Mouse (Mus musculus) macrophage (primary cell): Measurements from ENCODE around the gene Pdhb. TPM values are rescaled to one million over a fixed set of nuclear protein-coding genes. Genes with fewer than 3 reads are reported as not detected.

ENCODE experiments used
- H3K27ac ChIP-seq: fragments of 350-480 bp; formaldehyde crosslinking; 2 replicates; pipeline ENCODE4 v1.9.0; 2021
- H3K36me3 ChIP-seq: fragments of 350-480 bp; formaldehyde crosslinking; 2 replicates; pipeline ENCODE4 v1.9.0; 2021; ENCODE audit errors: inconsistent target
- H3K4me3 ChIP-seq: fragments of 350-480 bp; formaldehyde crosslinking; 2 replicates; pipeline ENCODE4 v1.9.0; 2021; ENCODE audit errors: inconsistent target
- H3K79me2 ChIP-seq: fragments of 350-480 bp; formaldehyde crosslinking; 2 replicates; pipeline ENCODE4 v1.9.0; 2021; ENCODE audit errors: inconsistent target
- WGBS: methylation state at CpG from one replicate; pipeline ENCODE4 v1.1.7; 2026; ENCODE audit warnings: inconsistent platforms; ENCODE audit not compliant: missing documents; 5-methylcytosine and 5-hydroxymethylcytosine counted together
- polyA plus RNA-seq: library from polyadenylated mRNA; stranded (reverse); fragments of 250-400 nt; gene quantifications from 3 replicates; pipeline ENCODE4 v1.2.4, GENCODE M21; 2018; ENCODE audit warnings: inconsistent platforms

The Pdhb gene
- polyA plus RNA-seq, 1 experiment from 2014 or later, result 66.2 TPM

DNA sequence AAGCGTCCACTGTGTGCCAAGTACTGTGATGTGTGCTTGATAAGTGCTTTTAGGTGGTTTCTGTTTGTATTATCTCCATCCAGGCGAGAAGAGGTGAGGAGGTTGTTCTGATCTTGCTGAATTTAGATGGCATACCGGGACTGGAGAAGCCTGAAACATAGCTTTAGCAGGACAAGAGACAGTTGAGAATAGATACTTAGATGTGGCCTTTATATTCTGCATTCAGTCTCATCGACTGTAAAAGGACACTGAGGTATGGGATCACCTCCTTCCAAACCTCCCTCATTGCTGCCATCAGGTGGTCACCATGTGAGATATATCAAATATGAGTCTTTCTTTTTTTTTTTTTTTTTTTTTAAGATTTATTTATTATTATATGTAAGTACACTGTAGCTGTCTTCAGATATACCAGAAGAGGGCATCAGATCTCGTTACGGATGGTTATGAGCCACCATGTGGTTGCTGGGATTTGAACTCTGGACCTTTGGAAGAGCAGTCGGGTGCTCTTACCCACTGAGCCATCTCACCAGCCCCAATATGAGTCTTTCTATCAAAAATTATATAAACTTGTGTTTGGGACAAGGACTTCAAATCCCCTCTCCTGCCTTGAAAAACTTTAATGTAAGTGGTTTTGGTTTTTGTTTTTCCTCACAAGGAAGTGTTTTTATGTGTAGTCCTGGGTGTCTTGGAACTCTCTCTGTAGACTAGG lies 871 bp upstream of the Pdhb start:
- Histone ChIP-seq H3K27ac (peak overlapping the region; percentile 67), H3K36me3 (peaks cover 15% of the 10 kb centered on the region; the same call in 1 of the 2 replicates), H3K79me2 (peaks cover 17% of the 10 kb centered on the region), H3K4me3 (peak overlapping the region; percentile 41)
- WGBS, result 23% methylated on average over 5 of the region's 7 CpGs

DNA sequence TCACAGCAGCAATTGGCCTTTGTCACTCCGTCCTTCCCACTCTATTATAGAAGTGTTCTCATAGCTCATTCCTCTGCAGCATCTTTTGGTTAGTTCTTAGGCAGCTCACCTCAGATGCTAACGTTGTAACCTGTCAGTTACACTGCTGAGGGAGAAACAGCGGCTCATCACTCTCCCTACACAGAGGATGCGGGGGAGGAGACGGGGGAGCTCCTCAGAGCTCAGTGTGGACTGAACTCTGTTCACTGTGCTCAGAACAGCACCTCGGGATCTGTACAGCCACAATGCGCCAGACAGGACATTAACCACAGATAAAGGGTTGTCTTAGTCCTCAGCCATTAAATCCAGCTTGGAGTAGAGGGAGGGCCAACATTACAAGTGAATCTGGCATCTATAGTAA lies 8.4 kb downstream of the Pdhb start:
- Histone ChIP-seq H3K36me3 (peaks cover 73% of the 10 kb centered on the region), H3K79me2 (no peaks in the 10 kb centered on the region), H3K4me3 (no peak overlapping the region), H3K27ac (no peak overlapping the region)
- 94% methylated on average over 7 of the region's 7 CpGs for WGBS

DNA sequence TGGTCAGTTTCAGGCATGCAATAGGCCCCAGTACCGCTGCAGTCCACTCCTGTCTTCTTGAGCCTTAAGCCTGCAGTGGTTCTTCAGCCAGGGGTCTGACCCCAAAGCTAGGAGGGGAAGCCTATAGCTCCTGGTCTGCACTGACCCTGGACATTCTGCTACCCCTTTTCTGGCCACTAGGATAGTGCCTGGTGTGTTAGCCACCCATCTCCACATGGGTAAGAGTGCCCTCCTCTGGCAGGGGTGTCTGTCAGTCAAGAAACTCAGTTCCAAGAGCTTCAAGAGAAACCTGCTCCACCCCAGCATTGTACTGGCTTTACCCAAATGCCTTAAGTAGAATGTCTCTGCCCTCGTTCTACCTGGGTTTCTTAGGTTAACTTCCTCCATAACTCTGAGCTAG lies 11.0 kb downstream of the Pdhb start:
- 86% methylated on average over 2 of the region's 2 CpGs for WGBS

DNA sequence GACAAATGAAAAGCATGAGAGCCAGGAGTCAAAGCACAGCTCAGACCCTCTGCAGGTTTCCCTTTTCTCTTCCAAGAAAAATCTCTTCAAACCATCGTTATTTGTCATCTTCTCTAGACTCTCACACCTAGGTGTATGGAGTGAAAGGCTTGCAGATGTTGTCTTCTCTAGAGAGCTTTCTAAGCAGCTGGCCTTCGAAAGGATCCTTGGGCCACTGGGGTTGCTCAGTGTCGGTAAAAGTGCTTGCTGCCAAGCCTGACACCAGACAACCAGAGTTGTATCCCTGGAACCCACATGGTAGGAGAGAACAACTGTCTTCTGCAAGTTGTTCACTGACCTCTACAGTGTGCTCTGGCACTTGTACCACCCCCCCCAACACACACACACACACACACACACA lies 13.7 kb downstream of the Pdhb start:
- Histone ChIP-seq H3K4me3 (no peak overlapping the region), H3K27ac (no peak overlapping the region), H3K36me3 (peaks cover 44% of the 10 kb centered on the region), H3K79me2 (no peaks in the 10 kb centered on the region)
- WGBS, result 94% methylated on average over 3 of the region's 3 CpGs

More for the DNA sequence above, 11.0 kb downstream of the Pdhb start:
- no peak overlapping the region for H3K4me3 ChIP-seq
- peaks cover 68% of the 10 kb centered on the region for H3K36me3 ChIP-seq
- H3K27ac ChIP-seq, result no peak overlapping the region
- H3K79me2 ChIP-seq, result no peaks in the 10 kb centered on the region

DNA sequence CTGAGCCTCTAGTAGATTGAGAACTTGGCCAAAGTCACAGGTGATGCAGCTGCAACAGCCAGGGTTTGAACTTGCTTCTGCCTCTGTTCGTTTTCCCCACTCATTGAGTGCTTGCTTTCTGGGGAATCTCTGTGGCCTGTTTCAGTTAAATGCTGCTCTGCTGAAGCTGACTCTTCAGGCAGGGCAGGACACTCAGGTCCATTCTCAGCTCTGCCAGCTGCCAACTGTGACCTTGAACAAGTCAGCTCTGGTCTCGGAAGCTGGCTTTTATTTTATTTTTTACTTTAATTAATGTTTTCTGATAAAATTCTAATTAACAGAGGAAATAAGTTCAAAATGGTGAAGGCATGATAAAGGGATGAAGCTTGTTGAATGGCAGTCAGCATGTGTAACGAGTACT lies 14.1 kb downstream of the Pdhb start:
- H3K4me3 ChIP-seq, result no peak overlapping the region
- H3K79me2 ChIP-seq, result no peaks in the 10 kb centered on the region
- H3K36me3 ChIP-seq, result peaks cover 40% of the 10 kb centered on the region
- no peak overlapping the region for H3K27ac ChIP-seq
- WGBS, result 94% methylated on average over 3 of the region's 3 CpGs

DNA sequence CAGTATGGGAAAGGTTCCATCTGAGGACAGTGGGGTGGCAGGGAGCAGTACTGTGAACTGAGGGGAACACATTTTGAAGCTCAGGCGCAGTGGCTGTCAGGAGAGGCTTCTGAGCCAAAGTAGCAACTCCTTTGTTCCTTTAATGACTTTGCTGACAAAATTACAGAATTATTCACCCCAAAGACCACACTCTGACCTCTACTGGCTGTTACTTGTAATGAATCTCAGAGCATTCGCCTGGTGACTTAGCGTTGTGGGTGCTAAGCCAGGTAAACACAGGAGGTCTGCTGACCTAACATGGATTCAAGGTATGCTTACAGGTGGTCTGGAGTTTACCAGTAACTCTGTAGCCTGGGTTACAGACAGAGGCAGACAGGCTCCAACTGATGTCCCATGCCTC lies 15.9 kb downstream of the Pdhb start:
- peaks cover 42% of the 10 kb centered on the region for H3K36me3 ChIP-seq
- WGBS, result 47% methylated on average over 3 of the region's 3 CpGs
- H3K4me3 ChIP-seq, result no peak overlapping the region
- no peaks in the 10 kb centered on the region for H3K79me2 ChIP-seq
- H3K27ac ChIP-seq, result no peak overlapping the region

DNA sequence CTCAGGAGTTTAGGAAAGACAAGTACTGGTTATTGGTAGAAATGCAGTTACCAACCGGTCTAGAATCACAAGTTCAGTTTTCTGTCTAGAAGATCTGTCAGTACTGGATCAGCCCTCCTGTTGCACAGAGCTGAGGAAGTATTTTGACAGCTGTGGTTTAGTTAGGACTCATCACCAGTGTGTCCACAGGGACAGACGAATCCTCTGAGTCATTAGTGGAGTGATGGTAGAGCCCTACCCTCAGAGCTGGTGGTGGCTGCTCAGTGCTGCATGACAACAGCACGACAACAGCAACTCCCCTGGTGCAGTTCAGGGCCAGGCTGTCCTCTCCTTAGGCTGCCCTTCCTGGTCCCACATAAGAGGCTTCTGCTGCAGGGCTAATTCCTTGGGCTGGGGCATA lies 18.8 kb downstream of the Pdhb start:
- WGBS, result 62% methylated on average over 3 of the region's 3 CpGs
- Histone ChIP-seq H3K36me3 (peaks cover 55% of the 10 kb centered on the region), H3K4me3 (no peak overlapping the region), H3K79me2 (no peaks in the 10 kb centered on the region), H3K27ac (no peak overlapping the region)

DNA sequence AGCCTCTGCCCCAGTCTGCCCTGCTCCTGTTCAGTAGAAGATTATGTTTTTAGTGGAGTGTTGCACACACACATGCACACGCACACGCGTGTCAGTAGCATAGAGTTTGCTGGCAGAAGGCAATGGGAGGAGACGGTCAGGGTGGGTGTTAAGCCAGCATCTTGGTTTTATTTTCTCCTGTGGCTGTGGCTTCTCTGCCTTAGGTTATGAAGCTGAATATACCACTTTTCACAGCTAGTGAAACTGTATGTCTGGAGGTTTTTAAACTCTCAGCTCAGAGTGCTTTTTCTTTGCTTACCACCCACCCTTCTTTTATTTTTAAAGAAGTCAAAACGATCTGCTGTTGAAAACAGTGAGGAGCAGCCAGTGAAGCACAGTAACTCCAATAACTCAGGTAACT lies 21.1 kb downstream of the Pdhb start:
- 95% methylated on average over 5 of the region's 5 CpGs for WGBS
- Histone ChIP-seq H3K79me2 (no peaks in the 10 kb centered on the region), H3K36me3 (peaks cover 58% of the 10 kb centered on the region), H3K4me3 (no peak overlapping the region), H3K27ac (no peak overlapping the region)

DNA sequence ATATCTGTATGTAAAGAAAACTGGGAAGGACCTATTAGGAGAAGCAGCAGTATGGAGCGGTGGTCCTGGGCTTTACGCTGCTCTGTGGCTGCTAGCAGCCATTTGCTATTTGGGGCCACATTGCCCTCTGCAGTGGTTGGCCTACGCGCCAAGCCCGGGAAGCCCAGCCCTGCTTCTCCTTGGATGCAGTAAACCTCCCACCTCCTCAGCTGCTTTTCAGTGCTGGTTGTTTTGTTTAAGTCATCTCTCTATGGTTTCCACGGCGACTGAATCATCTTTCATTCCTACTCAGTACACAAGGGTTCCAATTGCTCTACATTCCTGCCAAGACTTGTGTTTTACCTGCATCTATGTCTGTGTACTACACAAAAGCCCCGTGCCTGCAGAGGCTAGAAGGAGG lies 24.0 kb downstream of the Pdhb start:
- peaks cover 79% of the 10 kb centered on the region for H3K36me3 ChIP-seq
- H3K4me3 ChIP-seq, result no peak overlapping the region
- no peak overlapping the region for H3K27ac ChIP-seq
- 95% methylated on average over 8 of the region's 8 CpGs for WGBS
- no peaks in the 10 kb centered on the region for H3K79me2 ChIP-seq

DNA sequence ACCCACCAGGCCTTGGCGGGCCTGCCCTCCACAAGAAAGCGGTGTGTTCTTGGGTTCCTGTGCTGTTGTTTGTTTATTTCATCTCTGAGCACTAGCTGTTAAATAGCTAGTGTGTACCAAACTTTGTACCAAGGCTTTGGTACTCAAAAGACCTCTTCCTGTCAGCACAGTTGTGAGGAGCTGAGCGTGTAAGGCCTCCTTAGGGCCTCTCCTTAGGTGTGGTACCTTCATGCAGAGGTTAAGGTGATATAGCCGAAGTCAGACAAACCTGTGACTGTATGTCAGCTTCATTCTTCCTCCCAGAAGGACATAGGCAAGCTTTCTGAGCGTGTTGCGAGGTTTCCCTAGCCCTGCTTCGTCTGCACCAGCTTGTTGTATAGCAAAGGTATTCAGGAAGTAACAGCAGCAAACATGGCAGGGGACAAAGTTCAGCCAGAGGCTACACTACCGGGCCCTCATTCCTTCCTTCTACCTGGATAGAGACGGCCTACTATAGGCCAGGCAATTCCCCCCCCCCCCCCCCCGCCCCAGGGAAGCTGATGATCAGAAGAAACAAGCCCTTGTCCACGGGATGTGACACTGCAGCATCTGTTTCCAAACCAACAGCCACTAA lies 26.1 kb downstream of the Pdhb start:
- Histone ChIP-seq H3K36me3 (peaks cover 87% of the 10 kb centered on the region), H3K4me3 (no peak overlapping the region), H3K27ac (no peak overlapping the region), H3K79me2 (no peaks in the 10 kb centered on the region)
- 100% methylated on average over 7 of the region's 11 CpGs for WGBS

DNA sequence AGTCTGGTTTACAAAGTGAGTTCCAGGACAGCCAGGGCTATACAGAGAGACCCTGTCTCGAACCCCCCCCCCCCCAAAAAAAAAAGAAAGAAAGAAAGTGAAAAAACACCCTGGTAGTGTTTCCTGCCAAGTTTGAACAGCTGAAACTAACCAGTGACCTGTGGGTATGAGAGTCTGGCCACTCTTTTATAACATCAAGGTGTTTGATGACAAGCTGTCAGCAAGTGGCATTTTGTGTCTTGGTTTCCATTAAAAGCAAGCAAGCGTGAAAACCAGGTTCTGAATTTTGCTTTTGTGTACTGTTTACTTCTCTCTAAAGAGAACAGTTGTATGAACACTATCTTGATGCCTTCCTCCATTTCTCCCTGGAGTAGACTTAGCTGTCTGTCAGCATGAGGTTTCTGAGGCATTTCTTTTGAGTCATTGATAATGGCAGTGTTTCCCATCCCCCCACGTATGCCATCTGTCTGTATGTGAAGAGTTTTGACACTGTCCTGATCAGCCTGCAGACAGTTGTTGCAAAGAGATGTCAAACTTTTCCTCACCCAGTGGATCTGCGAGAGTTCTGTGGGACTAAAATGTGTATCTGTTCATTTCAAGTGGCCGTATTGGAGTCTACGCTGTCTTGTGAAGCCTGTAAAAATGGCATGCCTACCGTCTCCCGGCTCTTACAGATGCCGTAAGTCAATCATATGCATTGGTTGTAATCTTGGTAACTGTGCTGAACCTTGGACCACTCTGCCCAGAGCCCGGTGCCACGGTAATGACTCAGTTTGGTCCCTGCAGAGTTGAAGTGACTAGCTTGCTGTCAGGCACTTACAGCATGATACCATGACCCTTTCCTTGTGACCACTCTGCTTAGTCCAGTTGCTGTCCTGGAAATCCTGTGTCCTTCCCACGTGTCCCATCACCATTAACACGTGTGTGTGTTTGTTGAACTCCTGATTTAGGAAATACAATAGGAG lies 26.9 kb downstream of the Pdhb start:
- Histone ChIP-seq H3K4me3 (no peak overlapping the region), H3K36me3 (peaks cover 85% of the 10 kb centered on the region), H3K79me2 (no peaks in the 10 kb centered on the region), H3K27ac (no peak overlapping the region)
- WGBS, result 96% methylated on average over 12 of the region's 13 CpGs

DNA sequence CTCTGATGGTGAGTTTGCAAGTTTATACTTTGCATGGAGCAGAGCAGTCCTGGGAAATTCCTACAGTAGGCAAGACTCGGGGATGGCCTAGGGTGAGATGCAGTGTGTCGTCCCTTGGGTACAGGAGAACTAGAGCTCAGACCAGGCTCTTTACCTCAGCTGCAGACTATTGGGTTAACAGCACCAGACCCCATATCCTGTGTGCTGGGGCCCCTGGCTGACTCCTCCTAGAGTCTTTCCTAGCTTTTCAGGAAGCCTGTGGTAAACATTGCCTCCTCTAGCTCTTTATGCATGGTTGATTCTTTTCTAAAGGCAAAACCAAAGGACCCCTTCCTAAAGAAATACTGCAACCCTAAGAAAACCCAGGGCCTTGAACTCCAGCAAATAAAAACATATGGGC lies 31.7 kb downstream of the Pdhb start:
- Histone ChIP-seq H3K79me2 (no peaks in the 10 kb centered on the region; the same call in 1 of the 2 replicates), H3K27ac (no peak overlapping the region), H3K4me3 (no peak overlapping the region), H3K36me3 (peaks cover 86% of the 10 kb centered on the region)
- 88% methylated on average over 2 of the region's 2 CpGs for WGBS

DNA sequence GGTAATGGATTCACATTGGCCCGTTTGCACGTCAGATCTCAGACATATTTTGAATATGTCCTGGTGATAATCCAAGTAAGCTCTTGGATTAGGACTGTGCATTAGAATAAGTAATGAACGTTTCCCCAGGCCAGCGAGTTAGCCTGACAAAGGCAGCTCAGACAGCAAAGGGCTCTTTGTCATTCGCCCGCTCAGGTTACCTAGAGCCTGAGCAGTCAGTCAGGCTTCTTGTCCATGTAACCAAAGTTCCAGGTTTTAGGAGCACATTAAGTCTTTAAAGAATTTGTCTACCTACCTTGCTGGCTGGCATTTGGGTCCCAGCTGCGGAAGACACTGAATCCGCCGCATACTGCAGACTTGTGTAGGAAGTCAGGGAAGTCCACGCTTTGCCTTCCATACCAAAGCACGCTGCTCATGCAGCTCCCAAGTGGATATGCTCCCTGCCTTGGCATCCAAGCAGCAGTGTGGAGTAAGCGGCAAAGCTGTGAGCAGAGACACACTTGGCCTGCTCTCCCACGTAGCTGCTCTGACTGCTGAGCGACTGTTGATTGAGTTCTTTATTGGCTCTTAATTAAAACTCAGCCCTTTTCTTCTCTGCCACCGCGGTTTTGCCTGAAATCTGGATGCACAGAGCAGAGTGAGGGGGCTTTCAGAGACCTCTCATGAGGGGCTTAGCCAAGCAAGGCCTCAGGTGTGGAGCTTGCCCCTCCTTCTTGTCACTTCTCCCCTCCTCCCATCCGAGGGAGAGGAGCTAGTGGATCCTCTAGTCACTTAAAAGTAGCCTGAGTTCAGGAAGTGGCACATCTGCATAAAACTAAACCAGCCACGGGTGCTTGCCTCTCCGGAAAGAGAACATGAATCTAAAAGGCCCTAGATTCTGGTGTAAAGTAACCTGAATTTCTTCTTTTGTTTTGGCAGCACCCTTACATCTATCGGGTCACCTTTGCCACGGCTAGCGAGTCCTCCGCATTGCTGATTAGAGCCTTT lies 32.8 kb downstream of the Pdhb start:
- Histone ChIP-seq H3K4me3 (no peak overlapping the region), H3K27ac (no peak overlapping the region), H3K79me2 (no peaks in the 10 kb centered on the region; the same call in 1 of the 2 replicates), H3K36me3 (peaks cover 80% of the 10 kb centered on the region)
- 90% methylated on average over 22 of the region's 23 CpGs for WGBS

DNA sequence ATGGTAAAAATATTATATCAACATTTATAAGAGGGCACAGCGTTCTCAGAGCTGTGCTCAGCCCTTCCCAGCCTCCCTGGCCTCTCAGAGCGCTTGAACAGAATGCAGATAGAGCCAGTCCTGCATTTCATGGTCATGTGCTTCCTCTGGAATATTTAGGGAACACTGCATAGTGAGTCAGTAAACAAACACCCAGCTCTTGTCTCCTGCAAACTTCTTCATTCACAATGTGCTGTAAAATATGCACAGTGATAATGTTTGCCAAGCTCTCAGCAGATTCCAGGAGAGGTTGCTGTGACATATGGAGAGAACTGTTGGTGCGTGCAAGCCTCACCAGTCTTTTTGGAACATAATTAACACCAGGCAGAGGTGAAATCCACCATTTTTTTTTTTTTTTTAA lies 37.7 kb downstream of the Pdhb start:
- Histone ChIP-seq H3K36me3 (peaks cover 47% of the 10 kb centered on the region), H3K79me2 (no peaks in the 10 kb centered on the region; the same call in 1 of the 2 replicates), H3K4me3 (no peak overlapping the region), H3K27ac (peak overlapping the region; percentile 39)
- 91% methylated on average over 3 of the region's 3 CpGs for WGBS
